Mouse (Mus musculus): ENCODE measurements around the gene Vinac1.
"Not testable (repeated sequence)": the region's sequence is repeated elsewhere in the genome, so short reads cannot be mapped to it uniquely, and the experiment has no call there.

Gene Vinac1

DNA sequence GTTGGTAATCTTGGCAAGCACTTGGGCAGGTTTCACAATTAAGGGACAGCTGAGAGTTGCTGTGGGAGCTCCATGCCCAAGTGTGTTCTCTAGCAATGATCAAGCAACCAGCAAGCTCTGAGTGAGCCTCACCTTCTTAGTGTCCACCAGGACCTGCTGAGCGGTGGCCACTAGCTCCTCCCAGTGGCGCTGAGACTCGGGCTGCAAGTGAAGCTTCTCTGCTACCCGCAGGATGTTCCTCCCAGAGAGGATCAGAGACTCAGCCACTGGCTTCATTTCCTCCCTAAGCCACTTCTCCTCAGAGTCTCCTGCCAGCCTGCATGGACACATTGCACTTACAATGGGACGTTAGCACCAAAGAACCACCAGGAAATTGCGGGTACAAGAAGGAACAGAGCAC lies 7.4 kb downstream of the Vinac1 start:
- DNase-seq (ENCODE audit: extremely low read depth, low read depth, low spot score) = no peak

DNA sequence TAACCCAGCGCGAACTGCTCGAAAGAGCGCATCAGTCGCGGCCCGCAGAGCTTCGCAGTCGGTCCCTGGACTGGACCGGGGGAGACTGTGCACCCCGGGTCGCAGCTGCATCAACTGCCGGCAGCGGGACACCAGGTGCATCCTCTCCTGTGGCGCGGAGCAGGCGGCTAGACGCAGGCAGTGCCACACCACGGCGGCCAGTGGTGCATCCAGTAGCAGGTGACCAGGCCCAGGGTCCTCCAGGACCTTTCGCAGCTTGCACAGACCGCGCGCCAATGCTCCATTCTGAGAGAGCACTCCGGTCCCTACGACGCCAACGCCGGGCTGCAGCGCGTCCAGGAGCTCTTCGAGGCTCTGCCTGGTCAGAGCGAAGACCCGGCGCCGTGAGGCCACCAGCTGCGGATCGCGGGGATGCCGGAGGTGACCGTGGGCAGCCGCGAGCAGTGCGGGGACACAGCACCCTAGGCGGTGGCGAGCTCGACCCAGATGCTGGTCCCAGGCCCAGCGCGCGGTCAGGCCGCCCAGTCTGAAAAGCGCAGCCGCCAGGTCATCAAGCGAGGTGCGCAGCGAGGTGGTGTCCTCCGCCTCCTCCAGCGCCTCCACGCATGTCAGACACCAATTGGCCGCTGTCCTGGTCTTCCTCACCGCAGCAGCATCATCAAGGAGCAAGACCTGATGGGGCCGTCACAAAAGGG lies 8.9 kb downstream of the Vinac1 start:
- DNase-seq (ENCODE audit: extremely low read depth, low read depth, low spot score) = no peak

GRCm38 (mm10) chr2:129038426-129038936 lies 9.5 kb downstream of the Vinac1 start:
- DNase-seq (ENCODE audit: extremely low read depth, low read depth, low spot score) = no peak

GRCm38 (mm10) chr2:129035381-129035780 lies 12.6 kb downstream of the Vinac1 start:
- DNase-seq (ENCODE audit: extremely low read depth, low read depth, low spot score) = no peak

DNA sequence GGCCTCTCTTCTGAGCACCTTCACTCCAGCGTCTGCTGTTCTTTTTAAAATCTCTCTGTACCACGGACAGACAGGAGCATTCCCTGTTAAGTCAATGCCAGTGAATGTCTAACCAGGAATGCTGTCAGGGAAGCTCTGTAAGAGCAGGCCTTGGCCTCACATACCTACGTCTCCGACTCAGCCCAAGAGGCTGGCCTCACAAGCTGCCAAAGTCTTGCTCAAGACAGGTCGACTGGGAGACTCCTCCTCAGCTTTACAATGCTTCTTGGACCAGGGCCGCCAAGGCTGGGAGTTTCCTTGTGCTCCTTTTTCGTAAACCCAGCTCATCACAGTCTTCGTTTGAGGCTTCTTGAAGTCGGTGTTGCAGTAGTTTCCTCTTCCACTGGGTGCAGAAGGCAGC lies 23.2 kb downstream of the Vinac1 start:
- peak; percentile 59 for DNase-seq (ENCODE audit: extremely low read depth, low read depth, low spot score)

DNA sequence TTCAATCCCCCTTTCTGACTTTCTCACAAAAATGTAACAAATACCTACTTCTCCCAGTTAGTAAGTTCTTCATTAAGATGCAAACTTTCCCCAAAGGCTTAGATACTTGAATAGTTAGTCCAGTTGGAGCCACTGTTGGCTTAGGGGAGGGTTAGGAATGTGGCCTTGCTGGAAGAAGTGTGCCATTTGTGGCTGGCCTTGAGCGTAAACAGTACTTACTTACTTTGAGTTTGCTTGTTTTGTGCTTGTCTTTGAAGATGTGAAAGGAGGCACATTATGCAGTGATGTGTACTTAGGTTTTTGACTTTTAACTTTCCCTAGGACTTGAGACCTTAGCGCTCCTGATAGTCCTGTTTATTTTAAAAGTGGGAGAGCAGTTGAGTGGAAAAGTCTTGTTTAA lies 27.9 kb downstream of the Vinac1 start:
- no peak for DNase-seq (ENCODE audit: extremely low read depth, low read depth, low spot score)

GRCm38 (mm10) chr2:129008867-129009266 lies 39.1 kb downstream of the Vinac1 start:
- not testable (repeated sequence) for DNase-seq (ENCODE audit: extremely low read depth, low read depth, low spot score)

- DNase-seq (ENCODE audit: extremely low read depth, low read depth, low spot score) = no peak
These were observed 41.7 kb downstream of the Vinac1 start for GRCm38 (mm10) chr2:129006194-129006749.

- no peak for DNase-seq (ENCODE audit: extremely low read depth, low read depth, low spot score)
These were observed 43.1 kb downstream of the Vinac1 start for GRCm38 (mm10) chr2:129004872-129005271.

DNA sequence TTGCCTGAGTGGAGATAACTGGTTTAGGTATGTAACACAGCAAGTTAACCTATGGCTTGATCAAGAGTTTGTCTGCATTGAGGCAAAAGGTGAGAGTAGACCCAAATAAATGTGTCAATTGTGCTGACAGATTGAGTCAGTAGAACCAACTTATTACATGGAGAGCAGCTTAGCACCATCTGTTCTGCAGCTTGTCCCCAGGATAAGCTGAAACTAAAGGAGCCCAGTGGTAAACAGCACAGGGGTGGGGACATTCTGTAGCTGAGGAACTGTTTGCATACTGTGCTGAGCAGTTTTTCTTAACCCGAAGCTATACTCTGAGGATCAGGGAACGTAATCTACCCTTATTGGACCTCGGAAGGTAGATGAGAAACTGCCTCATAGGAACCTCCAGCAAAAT lies 63.2 kb downstream of the Vinac1 start:
- no peak for DNase-seq (ENCODE audit: extremely low read depth, low read depth, low spot score)

DNA sequence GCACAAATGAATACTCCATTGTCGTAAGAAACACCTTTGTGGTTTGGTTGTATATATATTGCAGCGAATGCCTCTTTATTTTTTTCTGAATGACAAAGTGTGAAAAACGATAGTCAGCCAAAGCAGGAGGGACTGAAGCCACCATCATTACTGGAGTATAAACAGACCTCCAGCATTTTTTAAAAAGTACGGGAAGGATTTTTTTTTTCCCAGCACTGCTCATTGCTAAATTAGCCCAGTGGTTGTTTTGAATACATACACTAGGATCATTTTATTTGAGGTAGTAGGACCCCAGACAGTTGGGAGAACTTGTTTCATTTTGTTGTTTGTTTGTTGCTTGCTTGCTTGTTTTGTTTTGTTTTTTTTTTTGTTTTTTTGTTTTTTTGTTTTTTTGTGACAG lies 72.4 kb downstream of the Vinac1 start:
- DNase-seq (ENCODE audit: extremely low read depth, low read depth, low spot score) = no peak
